Mouse (Mus musculus) ovary, adult 18-20 months (tissue): ENCODE results near the gene Gm17606.

Experiments
- DNase-seq: peaks from one replicate; pipeline ENCODE4 v3.0.0; 2022; ENCODE audit warnings: low spot score, mixed read lengths

Gene Gm17606

DNA sequence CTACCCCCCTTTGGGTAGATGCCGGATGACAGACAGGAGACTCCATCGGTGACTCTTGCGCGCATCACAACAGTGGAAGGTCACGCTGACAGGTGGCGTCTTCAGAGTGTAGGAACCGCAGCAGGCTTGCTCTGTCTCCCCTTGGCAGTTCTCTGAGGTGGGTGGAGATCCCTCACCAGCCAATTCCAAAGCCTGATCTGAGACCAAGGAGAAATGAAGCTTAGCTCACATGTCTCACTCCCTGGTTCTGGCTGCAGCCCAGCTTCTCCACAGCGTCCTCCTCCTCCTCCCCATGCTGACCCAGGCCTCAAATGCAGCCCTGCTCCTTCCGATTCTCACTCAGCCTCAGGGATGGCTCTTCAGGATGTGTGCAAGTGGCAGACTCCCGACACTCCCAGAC lies 15.8 kb upstream of the Gm17606 start:
- DNase-seq, result no peak

- DNase-seq, result no peak
These were observed 12.6 kb upstream of the Gm17606 start for GRCm38 (mm10) chr14:54628103-54628502.

DNA sequence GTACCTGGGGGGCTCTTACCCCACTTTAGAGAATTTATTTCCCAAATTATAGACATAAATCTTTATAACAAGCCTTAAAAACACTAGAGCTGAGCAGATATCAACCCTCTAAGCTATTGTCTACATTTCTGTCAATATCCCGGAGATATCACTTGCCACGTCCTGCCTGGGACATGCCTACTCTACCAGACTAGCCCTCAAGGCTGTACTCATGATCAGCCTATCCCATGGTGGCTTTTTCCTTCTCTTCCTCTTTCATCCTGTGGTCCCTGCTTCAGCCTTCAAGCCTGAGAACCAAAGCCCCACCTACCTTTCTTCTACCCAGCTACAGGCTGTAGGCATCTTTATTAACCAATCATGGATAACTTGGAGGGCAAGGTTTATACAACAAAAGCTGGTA lies 11.0 kb upstream of the Gm17606 start:
- no peak for DNase-seq

DNA sequence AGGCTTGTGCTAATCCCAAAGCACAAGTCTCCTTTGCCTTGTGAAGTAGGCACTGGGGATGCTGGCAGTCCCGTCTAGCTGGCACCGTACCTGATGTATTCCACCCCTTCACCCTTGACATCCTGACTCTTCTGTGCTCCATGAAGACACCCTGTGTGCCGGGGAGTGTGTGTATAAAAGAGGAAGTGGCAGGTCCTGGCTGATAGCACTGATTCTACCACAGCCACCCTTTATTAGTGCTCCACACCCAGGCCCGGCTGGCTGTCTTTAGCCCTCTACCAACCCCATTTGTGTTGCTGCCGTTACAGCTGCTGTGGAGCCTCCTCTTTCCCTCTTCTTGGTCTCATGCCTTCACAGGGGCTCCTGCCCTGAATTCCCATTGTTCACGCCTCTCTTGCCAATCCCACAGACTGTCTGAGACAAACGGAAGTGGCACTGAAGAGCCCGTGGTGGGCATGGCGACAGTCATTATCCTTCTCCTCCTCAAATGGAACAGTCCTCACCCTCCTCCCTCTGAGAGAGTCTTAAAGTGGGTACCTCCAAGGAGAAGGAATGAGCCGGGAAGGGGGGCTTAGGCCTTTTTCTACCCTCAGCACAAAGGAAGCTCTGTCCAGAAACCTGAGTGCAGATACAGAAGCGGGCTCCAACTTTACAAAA lies 10.0 kb upstream of the Gm17606 start:
- DNase-seq, result no peak

GRCm38 (mm10) chr14:54631240-54631599 lies 9.5 kb upstream of the Gm17606 start:
- DNase-seq, result no peak

- DNase-seq, result no peak
These were observed 8.5 kb upstream of the Gm17606 start for GRCm38 (mm10) chr14:54632252-54632651.

GRCm38 (mm10) chr14:54634182-54634581 lies 6.6 kb upstream of the Gm17606 start:
- no peak for DNase-seq

- DNase-seq, result no peak
These were observed 3.8 kb upstream of the Gm17606 start for GRCm38 (mm10) chr14:54636954-54637353.

- DNase-seq, result no peak
These were observed 2.5 kb upstream of the Gm17606 start for GRCm38 (mm10) chr14:54638210-54638609.

DNA sequence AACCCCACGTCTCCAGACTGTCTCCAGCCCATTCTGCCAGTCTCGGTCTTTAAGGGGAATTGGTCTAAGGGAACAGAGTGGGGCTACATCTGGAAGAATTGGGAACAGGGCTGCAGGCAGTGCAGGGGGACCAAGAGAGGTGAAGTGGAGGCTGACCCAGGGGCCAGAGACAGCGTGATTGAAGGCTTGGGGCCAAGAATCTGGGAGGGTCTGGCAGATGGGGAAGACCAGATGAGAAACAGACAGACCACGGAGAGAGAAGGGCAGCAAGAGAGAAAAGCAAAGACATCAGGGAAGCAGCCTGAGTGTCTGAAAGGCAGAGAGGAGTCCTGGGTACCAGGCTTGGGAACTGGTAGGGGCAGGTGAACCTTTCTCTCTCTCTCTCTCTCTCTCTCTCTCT lies 631 bp upstream of the Gm17606 start:
- no peak for DNase-seq

GRCm38 (mm10) chr14:54641305-54641969 lies 685 bp downstream of the Gm17606 start, which contains the start of gene Cdh24:
TSS of gene Cdh24 (minus strand) at chr14:54641364.
- peak; percentile 89 for DNase-seq

GRCm38 (mm10) chr14:54642224-54642944 lies 1.6 kb downstream of the Gm17606 start:
- DNase-seq, result no peak

GRCm38 (mm10) chr14:54643011-54643410 lies 2.3 kb downstream of the Gm17606 start:
- no peak for DNase-seq

DNA sequence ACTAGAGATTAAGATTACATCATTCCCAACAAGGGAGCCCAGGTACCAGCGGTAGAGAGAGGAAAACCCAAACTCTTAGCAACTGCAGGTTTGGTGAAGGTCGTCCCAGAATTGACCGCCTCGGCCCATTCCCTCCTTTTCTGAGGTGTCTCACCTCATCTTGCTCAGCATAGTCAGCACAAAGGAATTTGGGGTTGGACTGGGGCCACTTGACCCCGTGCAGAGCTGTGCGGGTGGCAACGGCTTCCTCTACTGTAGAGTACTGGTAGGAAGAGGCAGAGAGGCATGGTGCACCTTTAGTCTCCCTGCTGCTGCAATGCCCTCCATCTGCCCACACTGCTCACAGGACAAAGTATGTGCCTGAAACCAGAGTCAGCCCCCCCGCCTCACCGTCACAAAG lies 3.5 kb downstream of the Gm17606 start:
- DNase-seq, result no peak

DNA sequence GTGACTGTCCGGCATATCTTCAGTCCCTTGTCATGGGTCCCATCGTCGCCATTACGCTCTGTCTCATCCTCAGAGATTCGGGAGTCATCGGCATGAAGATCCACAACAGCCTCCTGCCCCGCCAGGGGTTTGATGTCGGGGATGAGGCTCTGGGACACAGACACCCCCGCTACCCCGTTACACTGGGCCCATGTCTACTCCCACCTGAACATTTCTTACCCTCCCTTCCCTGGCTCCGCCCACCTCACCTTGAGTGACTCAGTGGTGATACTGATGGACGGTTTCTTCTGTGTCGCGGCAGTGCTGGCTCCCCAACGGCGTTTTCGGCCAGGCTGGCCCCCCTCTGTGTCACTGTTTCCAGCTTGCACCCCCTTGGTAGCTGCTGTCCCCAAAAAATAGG lies 5.7 kb downstream of the Gm17606 start:
- no peak for DNase-seq

DNA sequence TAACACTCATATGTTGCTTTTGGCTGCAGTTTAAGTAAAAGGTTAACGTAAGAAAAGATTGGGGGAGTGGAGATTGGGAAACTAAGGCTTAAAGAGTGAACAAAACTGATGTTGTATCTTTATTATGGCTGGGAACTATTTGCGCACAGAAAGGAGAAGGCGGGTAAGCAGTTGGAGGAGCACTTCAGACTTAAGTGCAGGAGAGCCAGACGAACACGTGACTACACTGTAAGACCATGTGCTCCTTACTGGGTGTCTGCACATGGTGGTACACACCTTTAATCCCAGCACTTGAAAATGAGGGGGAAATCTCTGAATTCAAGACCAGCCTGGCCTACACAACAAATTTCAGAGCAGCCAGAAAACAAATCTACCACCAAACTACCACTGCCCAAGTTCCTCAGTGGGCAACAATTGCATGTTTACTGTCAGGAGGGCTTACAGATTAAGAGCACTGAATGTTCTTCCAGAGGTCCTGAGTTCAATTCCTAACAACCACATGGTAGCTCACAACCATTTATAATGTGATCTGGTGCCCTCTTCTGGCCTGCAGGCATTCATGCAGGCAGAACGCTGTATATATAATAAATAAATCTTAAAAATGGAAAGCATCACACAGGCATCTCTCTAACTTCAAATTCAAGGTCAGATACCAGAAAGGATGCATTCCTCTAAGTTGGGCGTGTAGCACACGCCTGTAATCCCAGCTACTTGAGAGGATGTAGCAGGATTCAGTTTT lies 6.3 kb downstream of the Gm17606 start:
- no peak for DNase-seq

- DNase-seq, result no peak
These were observed 7.1 kb downstream of the Gm17606 start for GRCm38 (mm10) chr14:54647900-54648299.

DNA sequence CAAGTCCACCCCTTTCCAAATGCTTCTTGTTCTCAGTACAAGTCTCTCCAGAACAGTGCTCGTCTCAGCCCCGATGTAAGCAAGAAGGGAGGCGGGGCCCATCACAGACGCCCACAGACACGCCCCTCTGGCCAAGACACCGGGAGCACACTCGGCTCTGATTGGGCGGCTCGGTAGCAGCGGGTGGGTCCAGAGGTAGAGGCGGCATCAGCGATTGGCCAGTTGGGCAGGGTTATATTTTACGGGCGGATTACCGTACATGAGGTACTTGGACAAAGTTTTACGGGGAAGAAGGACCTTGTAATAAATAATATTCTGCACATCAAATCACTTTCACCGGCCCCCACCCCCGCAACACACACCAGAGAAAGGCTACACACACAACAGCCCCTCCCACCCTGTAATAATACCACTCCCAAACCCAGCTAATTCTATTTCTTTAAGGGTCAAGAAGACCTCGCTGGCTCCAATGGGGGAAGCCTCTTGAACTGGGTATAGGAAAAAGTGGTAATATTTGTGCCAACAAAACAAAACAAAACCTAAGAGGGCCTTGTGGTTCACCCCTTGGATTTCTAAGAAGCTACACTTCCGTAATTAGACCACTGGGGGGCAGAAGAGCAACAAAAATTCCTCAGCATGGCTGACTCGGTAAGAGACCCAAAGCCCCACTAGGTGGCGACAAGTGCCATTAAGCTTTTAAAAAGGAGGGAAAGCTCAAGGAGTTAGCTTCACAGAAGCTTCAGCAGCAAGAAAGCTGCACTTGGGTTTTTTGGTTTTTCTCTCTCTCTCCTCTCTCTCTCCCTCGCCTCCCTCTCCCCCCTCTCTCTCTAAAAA lies 10.1 kb downstream of the Gm17606 start:
- peak; percentile 57 for DNase-seq

DNA sequence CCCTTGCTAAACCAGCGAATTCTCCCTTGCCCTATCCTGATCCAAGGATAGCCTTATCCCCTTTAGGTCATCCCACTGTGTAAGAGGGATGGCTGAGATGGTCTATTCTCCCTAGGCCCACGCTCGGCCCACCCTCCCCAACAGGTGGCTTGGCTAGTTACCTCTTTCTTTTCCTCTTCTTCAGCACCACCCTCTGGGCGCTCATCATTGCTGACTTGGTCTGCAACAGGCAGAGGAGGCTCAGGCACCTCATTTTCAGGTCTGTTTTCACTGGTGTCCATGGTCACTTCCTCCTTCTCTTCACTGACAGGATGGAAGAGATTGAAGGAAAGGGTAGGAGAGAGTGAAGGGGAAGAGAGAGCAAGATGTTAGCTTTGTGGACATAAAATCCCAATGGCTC lies 10.8 kb downstream of the Gm17606 start:
- no peak for DNase-seq

- DNase-seq, result no peak
These were observed 12.0 kb downstream of the Gm17606 start for GRCm38 (mm10) chr14:54652787-54653186.

DNA sequence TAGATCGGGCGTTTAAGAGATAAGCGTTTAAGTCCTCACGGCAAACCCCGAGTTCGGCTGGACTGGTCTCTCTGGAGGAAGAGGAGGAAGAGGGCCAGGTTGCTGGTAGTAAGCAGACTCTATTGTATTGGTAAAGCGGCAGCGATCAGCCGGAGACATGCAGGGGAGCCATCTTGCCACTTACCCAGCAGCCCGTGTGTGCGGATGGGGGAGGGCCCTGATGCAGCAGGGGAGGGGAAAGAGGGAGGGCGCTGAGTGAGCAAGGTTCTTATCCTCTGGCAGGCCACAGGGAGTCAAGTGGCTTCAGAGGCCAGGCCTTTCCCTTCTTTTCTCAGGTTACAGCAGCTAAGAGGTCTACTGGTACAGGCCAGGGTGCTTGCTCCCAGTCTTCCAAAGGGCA lies 12.7 kb downstream of the Gm17606 start:
- peak; percentile 87 for DNase-seq

GRCm38 (mm10) chr14:54660009-54660408 lies 19.3 kb downstream of the Gm17606 start:
- no peak for DNase-seq
